Mouse (Mus musculus) neural tube, embryonic 12.5 days (tissue): ENCODE measurements at regions not wholly inside any gene's neighbourhood (a gene's known extent, or its start where the extent isn't known, plus 50 kb on each side); places are given as distances from the start of the nearest gene placed in this dataset.

ENCODE experiments used
- ATAC-seq: fragments of 200-750 bp; cut with Nextera tagmentation; 2 replicates; pipeline ENCODE4 v1.8.0; 2017; ENCODE audit warnings: low read depth, mild to moderate bottlenecking, moderate TSS enrichment, moderate library complexity; ENCODE audit not compliant: low FRiP score
- H3K27ac ChIP-seq: fragments of 300-500 bp; sonication (generic); 2 replicates; pipeline ENCODE4 v1.5.1; 2016
- H3K27me3 ChIP-seq: fragments of 300-500 bp; sonication (generic); replicated peaks from 2 replicates; pipeline ENCODE4 v1.6.1; 2016; ENCODE audit warnings: mild to moderate bottlenecking
- H3K36me3 ChIP-seq: fragments of 300-500 bp; sonication (generic); 2 replicates; pipeline ENCODE4 v1.6.1; 2016; ENCODE audit warnings: mild to moderate bottlenecking
- H3K4me1 ChIP-seq: fragments of 300-500 bp; sonication (generic); 2 replicates; pipeline ENCODE4 v1.6.1; 2016
- H3K4me2 ChIP-seq: fragments of 300-500 bp; sonication (generic); replicated peaks from 2 replicates; pipeline ENCODE4 v1.6.1; 2016; ENCODE audit warnings: mild to moderate bottlenecking
- H3K4me3 ChIP-seq: fragments of 300-500 bp; sonication (generic); 2 replicates; pipeline ENCODE4 v1.5.1; 2016
- H3K9ac ChIP-seq: fragments of 300-500 bp; sonication (generic); 2 replicates; pipeline ENCODE4 v1.6.1; 2016; ENCODE audit warnings: mild to moderate bottlenecking
- H3K9me3 ChIP-seq: fragments of 300-500 bp; sonication (generic); 2 replicates; pipeline ENCODE4 v1.6.1; 2016; ENCODE audit warnings: mild to moderate bottlenecking
- WGBS: fragments of 180-500 bp; shearing (Covaris S2); methylation state at CpG from one replicate; pipeline ENCODE4 v1.1.7; 2016; 5-methylcytosine and 5-hydroxymethylcytosine counted together

- ATAC-seq, result no peak
- Histone ChIP-seq H3K27ac (no peak overlapping the region), H3K4me2 (peak overlapping the region; percentile 98), H3K36me3 (no peaks in the 10 kb centered on the region), H3K9ac (no peak overlapping the region), H3K4me1 (peaks cover 20% of the 10 kb centered on the region), H3K4me3 (no peak overlapping the region), H3K9me3 (no peaks in the 10 kb centered on the region), H3K27me3 (peaks cover 4% of the 10 kb centered on the region; the same call in 1 of the 2 replicates)
- WGBS, result 16% methylated on average over 9 of the region's 9 CpGs
These were observed 264.0 kb downstream of the Zfp704 start for GRCm38 (mm10) chr3:9345885-9346284.

- H3K27ac ChIP-seq, result no peak overlapping the region
- H3K4me2 ChIP-seq, result no peak overlapping the region
- H3K36me3 ChIP-seq, result no peaks in the 10 kb centered on the region
- no peak for ATAC-seq
- 2% methylated on average over 4 of the region's 4 CpGs for WGBS
- no peaks in the 10 kb centered on the region for H3K9me3 ChIP-seq
- no peak overlapping the region for H3K9ac ChIP-seq
- H3K27me3 ChIP-seq, result no peaks in the 10 kb centered on the region
- H3K4me3 ChIP-seq, result no peak overlapping the region
- H3K4me1 ChIP-seq, result peaks cover 20% of the 10 kb centered on the region
These were observed 266.3 kb downstream of the Zfp704 start for GRCm38 (mm10) chr3:9343586-9343985.

GRCm38 (mm10) chr3:9342167-9342566 lies 267.7 kb downstream of the Zfp704 start:
- H3K36me3 ChIP-seq, result no peaks in the 10 kb centered on the region
- WGBS, result 79% methylated on average over 3 of the region's 3 CpGs
- H3K4me1 ChIP-seq, result peaks cover 13% of the 10 kb centered on the region
- H3K9me3 ChIP-seq, result no peaks in the 10 kb centered on the region
- no peak overlapping the region for H3K27ac ChIP-seq
- no peak overlapping the region for H3K9ac ChIP-seq
- H3K4me3 ChIP-seq, result no peak overlapping the region
- H3K4me2 ChIP-seq, result no peak overlapping the region
- no peaks in the 10 kb centered on the region for H3K27me3 ChIP-seq
- no peak for ATAC-seq

- H3K9me3 ChIP-seq, result no peaks in the 10 kb centered on the region
- peaks cover 8% of the 10 kb centered on the region for H3K4me1 ChIP-seq
- no peaks in the 10 kb centered on the region for H3K36me3 ChIP-seq
- no peak overlapping the region for H3K9ac ChIP-seq
- H3K4me3 ChIP-seq, result no peak overlapping the region
- no peak overlapping the region for H3K27ac ChIP-seq
- no peak for ATAC-seq
- WGBS, result 47% methylated on average over 5 of the region's 5 CpGs
- H3K27me3 ChIP-seq, result no peaks in the 10 kb centered on the region
- no peak overlapping the region for H3K4me2 ChIP-seq
These were observed 268.2 kb downstream of the Zfp704 start for GRCm38 (mm10) chr3:9341657-9342056.

GRCm38 (mm10) chr3:9341244-9341643 lies 268.6 kb downstream of the Zfp704 start:
- Histone ChIP-seq H3K36me3 (no peaks in the 10 kb centered on the region), H3K27me3 (no peaks in the 10 kb centered on the region), H3K4me3 (no peak overlapping the region), H3K4me1 (peaks cover 5% of the 10 kb centered on the region; the same call in 1 of the 2 replicates), H3K4me2 (peak overlapping the region; percentile 64), H3K9me3 (no peaks in the 10 kb centered on the region), H3K27ac (no peak overlapping the region), H3K9ac (no peak overlapping the region)
- no peak for ATAC-seq
- WGBS, result 34% methylated on average over 4 of the region's 4 CpGs

- Histone ChIP-seq H3K27me3 (no peaks in the 10 kb centered on the region), H3K9me3 (no peaks in the 10 kb centered on the region), H3K4me3 (peak overlapping the region; percentile 30), H3K4me2 (peak overlapping the region; percentile 64), H3K36me3 (no peaks in the 10 kb centered on the region), H3K27ac (no peak overlapping the region), H3K9ac (0 out of 2 replicates have a peak overlapping the region, but pooled peaks have one; percentile 40), H3K4me1 (peaks cover 5% of the 10 kb centered on the region; the same call in 1 of the 2 replicates)
- peak; percentile 75 for ATAC-seq
- 1% methylated on average over 15 of the region's 15 CpGs for WGBS
These were observed 269.1 kb downstream of the Zfp704 start for GRCm38 (mm10) chr3:9340788-9341187.

- 37% methylated on average over 4 of the region's 4 CpGs for WGBS
- Histone ChIP-seq H3K4me3 (no peak overlapping the region; the same call in 1 of the 2 replicates), H3K9me3 (no peaks in the 10 kb centered on the region), H3K27ac (no peak overlapping the region), H3K4me2 (peak overlapping the region; percentile 64), H3K4me1 (peaks cover 7% of the 10 kb centered on the region; the same call in 1 of the 2 replicates), H3K27me3 (no peaks in the 10 kb centered on the region), H3K9ac (no peak overlapping the region), H3K36me3 (no peaks in the 10 kb centered on the region)
- ATAC-seq, result 0 out of 2 replicates have a peak, but pooled peaks have one; percentile 46
These were observed 269.5 kb downstream of the Zfp704 start for GRCm38 (mm10) chr3:9340344-9340743.

GRCm38 (mm10) chr3:9339669-9340068 lies 270.2 kb downstream of the Zfp704 start:
- Histone ChIP-seq H3K4me1 (peaks cover 14% of the 10 kb centered on the region), H3K4me2 (no peak overlapping the region), H3K9ac (no peak overlapping the region), H3K27ac (no peak overlapping the region), H3K9me3 (no peaks in the 10 kb centered on the region), H3K36me3 (no peaks in the 10 kb centered on the region), H3K27me3 (no peaks in the 10 kb centered on the region), H3K4me3 (no peak overlapping the region)
- 87% methylated on average over 4 of the region's 4 CpGs for WGBS
- ATAC-seq, result no peak

- H3K9ac ChIP-seq, result no peak overlapping the region
- H3K4me2 ChIP-seq, result no peak overlapping the region
- H3K4me3 ChIP-seq, result no peak overlapping the region
- ATAC-seq, result no peak
- peaks cover 16% of the 10 kb centered on the region for H3K4me1 ChIP-seq
- no peaks in the 10 kb centered on the region for H3K9me3 ChIP-seq
- no peaks in the 10 kb centered on the region for H3K27me3 ChIP-seq
- H3K27ac ChIP-seq, result no peak overlapping the region
- 29% methylated on average over 4 of the region's 4 CpGs for WGBS
- no peaks in the 10 kb centered on the region for H3K36me3 ChIP-seq
These were observed 274.3 kb downstream of the Zfp704 start for GRCm38 (mm10) chr3:9335580-9335979.
